Mouse (Mus musculus) large intestine, adult 2 months (tissue): ENCODE data around the gene B830017H08Rik. TPM values are rescaled to one million over a fixed set of nuclear protein-coding genes. Genes with fewer than 3 reads are reported as not detected.

Experiments
- DNase-seq: peaks from one replicate; pipeline ENCODE4 v3.0.0-alpha.2; 2012; ENCODE audit warnings: low read depth, low spot score
- WGBS: fragments of 180-500 bp; shearing (Covaris S2); methylation state at CpG from one replicate; pipeline ENCODE4 v1.1.7; 2018; 5-methylcytosine and 5-hydroxymethylcytosine counted together
- polyA plus RNA-seq: library from polyadenylated mRNA; depleted of rRNA; stranded (reverse); fragments of >200 nt; gene quantifications from 2 replicates; pipeline ENCODE4 v1.2.3, GENCODE M21; 2012

B830017H08Rik gene
- polyA plus RNA-seq, 1 experiment, result not detected

GRCm38 (mm10) chr16:17807192-17808009, 25.5 kb upstream of the B830017H08Rik start:
- 14% methylated on average over 73 of the region's 73 CpGs for WGBS
- DNase-seq, result peak; percentile 53

- WGBS, result 89% methylated on average over 4 of the region's 4 CpGs
- DNase-seq, result no peak
These were observed 23.8 kb upstream of the B830017H08Rik start for GRCm38 (mm10) chr16:17809125-17809524.

GRCm38 (mm10) chr16:17809711-17810110, 23.2 kb upstream of the B830017H08Rik start:
- no peak for DNase-seq
- WGBS, result 41% methylated on average over 7 of the region's 7 CpGs

GRCm38 (mm10) chr16:17812120-17812519, 20.8 kb upstream of the B830017H08Rik start:
- DNase-seq, result peak; percentile 42
- WGBS, result 4% methylated on average over 5 of the region's 5 CpGs

- DNase-seq, result no peak
- 52% methylated on average over 4 of the region's 4 CpGs for WGBS
These were observed 19.7 kb upstream of the B830017H08Rik start for GRCm38 (mm10) chr16:17813173-17813572.

- 4% methylated on average over 63 of the region's 63 CpGs for WGBS
- DNase-seq, result peak; percentile 43
These were observed 17.2 kb upstream of the B830017H08Rik start for GRCm38 (mm10) chr16:17815411-17816402.

GRCm38 (mm10) chr16:17816528-17816927, 16.4 kb upstream of the B830017H08Rik start:
- no peak for DNase-seq
- 87% methylated on average over 8 of the region's 8 CpGs for WGBS

GRCm38 (mm10) chr16:17826500-17826899, 6.4 kb upstream of the B830017H08Rik start:
- WGBS, result 72% methylated on average over 2 of the region's 2 CpGs
- DNase-seq, result no peak

GRCm38 (mm10) chr16:17828229-17828628, 4.7 kb upstream of the B830017H08Rik start:
- no peak for DNase-seq
- 88% methylated on average over 2 of the region's 2 CpGs for WGBS

- 75% methylated on average over 3 of the region's 3 CpGs for WGBS
- no peak for DNase-seq
These were observed 4.1 kb upstream of the B830017H08Rik start for GRCm38 (mm10) chr16:17828867-17829266.

- WGBS, result 68% methylated on average over 10 of the region's 10 CpGs
- no peak for DNase-seq
These were observed 2.3 kb upstream of the B830017H08Rik start for GRCm38 (mm10) chr16:17830385-17831178.

GRCm38 (mm10) chr16:17831781-17832180, 1.1 kb upstream of the B830017H08Rik start:
- 15% methylated on average over 11 of the region's 11 CpGs for WGBS

GRCm38 (mm10) chr16:17833321-17833680, 380 bp downstream of the B830017H08Rik start:
- WGBS, result under 1% methylated on average over 37 of the region's 37 CpGs
- no peak for DNase-seq

More at GRCm38 (mm10) chr16:17831781-17832180, 1.1 kb upstream of the B830017H08Rik start:
- DNase-seq, result no peak

- DNase-seq, result no peak
- WGBS, result 2% methylated on average over 83 of the region's 103 CpGs
These were observed 919 bp downstream of the B830017H08Rik start for GRCm38 (mm10) chr16:17833681-17834399.

GRCm38 (mm10) chr16:17834543-17834942, 1.6 kb downstream of the B830017H08Rik start:
- DNase-seq, result no peak
- 54% methylated on average over 7 of the region's 7 CpGs for WGBS

- 44% methylated on average over 13 of the region's 13 CpGs for WGBS
These were observed 2.6 kb downstream of the B830017H08Rik start for GRCm38 (mm10) chr16:17835481-17835880.

GRCm38 (mm10) chr16:17838051-17838450, 5.1 kb downstream of the B830017H08Rik start, which contains the start of gene Car15:
Gene Car15, minus strand, starts transcription at chr16:17838364.
- WGBS, result 58% methylated on average over 6 of the region's 6 CpGs
- no peak for DNase-seq

More at GRCm38 (mm10) chr16:17835481-17835880, 2.6 kb downstream of the B830017H08Rik start:
- DNase-seq, result no peak

GRCm38 (mm10) chr16:17839976-17840375, 7.1 kb downstream of the B830017H08Rik start:
- 85% methylated on average over 4 of the region's 4 CpGs for WGBS

GRCm38 (mm10) chr16:17842437-17842836, 9.5 kb downstream of the B830017H08Rik start:
- WGBS, result 94% methylated on average over 7 of the region's 7 CpGs
- DNase-seq, result no peak

More at GRCm38 (mm10) chr16:17839976-17840375, 7.1 kb downstream of the B830017H08Rik start:
- DNase-seq, result no peak
